Mouse (Mus musculus) macrophage (primary cell): ENCODE measurements around the gene Hs2st1. TPM values are rescaled to one million over a fixed set of nuclear protein-coding genes. Genes with fewer than 3 reads are reported as not detected.

Experiments used
- polyA plus RNA-seq: library from polyadenylated mRNA; stranded (reverse); fragments of 250-400 nt; gene quantifications from 3 replicates; pipeline ENCODE4 v1.2.4, GENCODE M21; 2018; ENCODE audit warnings: inconsistent platforms

Gene Hs2st1
- polyA plus RNA-seq, 1 experiment from 2014 or later, result 14.6 TPM

Other genes with a start within 250 kb of the Hs2st1 start
- 374 to 535 TPM (median 384 TPM) in 3 replicates for gene Selenof, start 123 bp upstream of the Hs2st1 start, polyA plus RNA-seq
- gene Sh3glb1, start 150.2 kb upstream of the Hs2st1 start, polyA plus RNA-seq, result 204 to 482 TPM (median 327 TPM) in 3 replicates
- not detected in 3 replicates for gene Clca3a1, start 190.8 kb upstream of the Hs2st1 start, polyA plus RNA-seq
- gene Clca3a2, start 249.3 kb upstream of the Hs2st1 start, polyA plus RNA-seq, result not detected in 3 replicates